Mouse (Mus musculus) thymus, adult 2 months (tissue): ENCODE results near the gene Gm7030.
"Not testable (repeated sequence)": the region's sequence is repeated elsewhere in the genome, so short reads cannot be mapped to it uniquely, and the experiment has no call there.

Experiments used
- CTCF ChIP-seq: fragments of 200-500 bp; IDR thresholded peaks from 2 replicates; pipeline ENCODE4 v1.5.1; 2012; ENCODE audit warnings: mild to moderate bottlenecking, control low read depth, low read length, moderate library complexity, borderline replicate concordance; ENCODE audit not compliant: control insufficient read depth, poor library complexity, insufficient read depth; ENCODE audit errors: extremely low read depth
- POLR2A ChIP-seq: fragments of 200-500 bp; IDR thresholded peaks from 2 replicates; pipeline ENCODE4 v1.6.1; 2012; ENCODE audit warnings: mild to moderate bottlenecking, low read length, control low read depth, moderate library complexity; ENCODE audit not compliant: control insufficient read depth, poor library complexity, insufficient read depth; ENCODE audit errors: extremely low read depth

- not testable (repeated sequence) for TF ChIP-seq CTCF, POLR2A
Measured at GRCm38 (mm10) chr17:36157782-36158181, 28.6 kb upstream of the Gm7030 start.
